Mouse (Mus musculus): ENCODE data around the gene Gfod1.

DNA sequence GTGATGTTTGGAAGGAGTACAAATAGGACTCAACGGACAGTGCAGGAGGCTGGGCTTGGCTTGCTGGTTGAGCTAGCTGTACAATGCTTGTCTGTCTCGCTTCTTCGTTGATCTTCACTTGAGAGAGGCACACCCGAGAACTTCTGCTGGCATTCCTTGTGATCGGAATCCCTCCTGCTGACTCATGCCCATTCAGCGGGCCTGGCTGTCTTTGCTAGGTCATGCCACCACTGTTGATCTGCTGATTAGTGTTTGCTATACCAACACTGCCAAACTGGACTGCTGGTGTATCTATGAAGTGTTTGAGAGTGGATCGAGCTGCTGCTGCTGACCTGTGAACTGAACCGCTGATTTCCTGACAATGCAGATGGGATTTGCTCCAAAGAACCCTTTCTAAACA lies 45.4 kb upstream of the Gfod1 start:
- no peak for TF ChIP-seq POLR2A (IDR thresholded peaks at IDR 0.05; ENCODE audit: insufficient read length, low read depth)
- no peak for TF ChIP-seq MAX (IDR thresholded peaks at IDR 0.05; ENCODE audit: low read depth)
- TF ChIP-seq CEBPB (IDR thresholded peaks at IDR 0.05; ENCODE audit: insufficient read depth, poor library complexity, severe bottlenecking): no peak
- TF ChIP-seq MYOG (IDR thresholded peaks at IDR 0.05; ENCODE audit: control insufficient read depth in 1 of 3, insufficient read depth in 1 of 3, insufficient read length in 2 of 3, low read depth in 2 of 3): no peak
- TF ChIP-seq USF1 (IDR thresholded peaks at IDR 0.05; ENCODE audit: low read depth): no peak
- TF ChIP-seq E2F4 (IDR thresholded peaks at IDR 0.05; ENCODE audit: insufficient read depth): no peak
- no peak for TF ChIP-seq TCF12 (IDR thresholded peaks at IDR 0.05; ENCODE audit: insufficient read depth, poor library complexity, severe bottlenecking)
- TF ChIP-seq TCF3 (IDR thresholded peaks at IDR 0.05; ENCODE audit: insufficient read length, low read depth): no peak
- TF ChIP-seq POLR2AphosphoS2 (IDR thresholded peaks at IDR 0.05; ENCODE audit: insufficient read length, low read depth): no peak
- no peak for TF ChIP-seq MYOD1 (IDR thresholded peaks at IDR 0.05; ENCODE audit: control insufficient read depth in 1 of 3, insufficient read length in 2 of 3, low read depth in 2 of 3)
- TF ChIP-seq REST (IDR thresholded peaks at IDR 0.05; ENCODE audit: insufficient read depth, insufficient read length): no peak

All from myocyte (in vitro differentiated cells).